Mouse (Mus musculus) central nervous system, embryonic 14 days (tissue): ENCODE results near the gene Ctxn2. TPM values are rescaled to one million over a fixed set of nuclear protein-coding genes. Genes with fewer than 3 reads are reported as not detected.

Experiments
- polyA plus RNA-seq: library from polyadenylated mRNA; depleted of rRNA; stranded (reverse); fragments of >200 nt; gene quantifications from 2 replicates; pipeline ENCODE4 v1.2.3, GENCODE M21; 2012; rRNA removed

Ctxn2 gene
- 2.6 and 3.0 TPM in 2 replicates for polyA plus RNA-seq

GRCm38 (mm10) chr2:125135903-125136811, at the start of gene Ctxn2:
Gene Ctxn2 (plus strand): TSS chr2:125136692.

GRCm38 (mm10) chr2:125123477-125123852, 13.0 kb upstream of the Ctxn2 start, which contains the start of gene Myef2:
Gene Myef2 (minus strand): TSS chr2:125123661.

GRCm38 (mm10) chr2:125152388-125152787, 15.9 kb downstream of the Ctxn2 start, which contains the start of gene Slc12a1:
Gene Slc12a1 (plus strand): TSS chr2:125152505.

Other genes with a start within 250 kb of the Ctxn2 start
- 1.9 and 2.1 TPM in 2 replicates for gene Slc24a5, start 68.6 kb upstream of the Ctxn2 start, polyA plus RNA-seq
- gene Myef2, start 13.0 kb upstream of the Ctxn2 start, polyA plus RNA-seq = 173 and 213 TPM in 2 replicates
- 0.06 and 0.10 TPM in 2 replicates for gene Slc12a1, start 15.8 kb downstream of the Ctxn2 start, polyA plus RNA-seq
- 80.8 and 89.0 TPM in 2 replicates for gene Dut, start 110.5 kb downstream of the Ctxn2 start, polyA plus RNA-seq